Mouse (Mus musculus): ENCODE data around the gene Tmppe. TPM values are rescaled to one million over a fixed set of nuclear protein-coding genes. Genes with fewer than 3 reads are reported as not detected.
A peak's percentile ranks its signal among the peaks of the same experiment; 100 is the strongest.
"Not testable (repeated sequence)": the region's sequence is repeated elsewhere in the genome, so short reads cannot be mapped to it uniquely, and the experiment has no call there.

The Tmppe gene
- polyA plus RNA-seq, 1 experiment = 4.3 TPM

GRCm38 (mm10) chr9:114382936-114383710, 17.8 kb upstream of the Tmppe start:
- Histone ChIP-seq H3K4me3 (ENCODE audit: insufficient read depth, low read length) (no peak overlapping the region), H3K27ac (ENCODE audit: insufficient read depth, low read length) (no peak overlapping the region), H3K4me1 (ENCODE audit: control insufficient read depth, insufficient read depth, low read length) (no peaks in the 10 kb centered on the region)
- no peak for TF ChIP-seq POLR2A (IDR thresholded peaks at IDR 0.05; ENCODE audit: extremely low read depth, insufficient read depth, low read length)
- TF ChIP-seq CTCF (IDR thresholded peaks at IDR 0.05; ENCODE audit: extremely low read depth, insufficient read depth, low read length) = no peak

- no peak overlapping the region for H3K27ac ChIP-seq (ENCODE audit: insufficient read depth, low read length)
- H3K4me3 ChIP-seq (ENCODE audit: insufficient read depth, low read length) = no peak overlapping the region
- H3K4me1 ChIP-seq (ENCODE audit: control insufficient read depth, insufficient read depth, low read length) = no peaks in the 10 kb centered on the region
- no peak for TF ChIP-seq POLR2A (IDR thresholded peaks at IDR 0.05; ENCODE audit: extremely low read depth, insufficient read depth, low read length)
- no peak for TF ChIP-seq CTCF (IDR thresholded peaks at IDR 0.05; ENCODE audit: extremely low read depth, insufficient read depth, low read length)
These were observed 16.2 kb upstream of the Tmppe start for GRCm38 (mm10) chr9:114384691-114385090.

DNA sequence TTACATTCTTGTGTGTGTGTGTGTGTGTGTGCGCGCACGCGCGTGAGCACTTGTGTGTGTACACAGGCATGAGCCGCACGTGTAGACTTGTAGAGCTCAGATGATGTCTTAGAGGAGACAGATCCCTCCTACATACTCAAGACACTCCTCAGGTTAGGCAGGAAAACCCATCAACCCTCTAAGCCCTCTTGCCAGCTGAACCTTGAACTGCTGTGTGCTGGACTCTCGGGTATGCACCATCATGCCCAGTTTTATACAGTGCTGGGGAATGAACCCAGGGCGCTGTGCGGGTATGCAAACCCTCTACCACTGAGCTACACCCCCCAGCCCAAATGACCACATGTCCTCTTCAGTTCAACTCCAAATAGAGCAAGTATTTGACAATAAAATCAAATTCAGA, 15.7 kb upstream of the Tmppe start:
- TF ChIP-seq POLR2A (IDR thresholded peaks at IDR 0.05; ENCODE audit: extremely low read depth, insufficient read depth, low read length) (no peak), CTCF (IDR thresholded peaks at IDR 0.05; ENCODE audit: extremely low read depth, insufficient read depth, low read length) (no peak)
- H3K4me3 ChIP-seq (ENCODE audit: insufficient read depth, low read length) = no peak overlapping the region
- H3K27ac ChIP-seq (ENCODE audit: insufficient read depth, low read length) = no peak overlapping the region
- no peaks in the 10 kb centered on the region for H3K4me1 ChIP-seq (ENCODE audit: control insufficient read depth, insufficient read depth, low read length)

DNA sequence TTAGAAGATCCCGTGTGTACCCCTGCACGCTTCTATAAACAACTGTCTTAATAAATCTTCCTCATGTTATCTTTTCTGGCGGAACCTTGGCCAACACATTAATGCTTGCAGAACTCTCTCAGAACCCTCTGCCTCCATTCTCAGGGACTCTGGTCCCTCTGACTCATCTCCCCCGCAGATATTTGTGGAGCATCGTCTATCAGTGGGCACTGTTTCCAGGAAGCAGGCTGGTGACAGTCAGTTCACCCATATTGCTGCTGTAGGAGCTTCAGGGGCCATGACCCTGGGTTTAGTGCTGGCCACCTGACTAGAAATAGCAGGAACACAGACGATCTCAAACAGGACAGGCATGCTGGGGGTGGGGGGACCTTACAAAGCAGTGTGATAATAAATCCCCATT, 13.8 kb upstream of the Tmppe start:
- Histone ChIP-seq H3K4me3 (ENCODE audit: insufficient read depth, low read length) (no peak overlapping the region), H3K27ac (ENCODE audit: insufficient read depth, low read length) (no peak overlapping the region), H3K4me1 (ENCODE audit: control insufficient read depth, insufficient read depth, low read length) (no peaks in the 10 kb centered on the region)
- TF ChIP-seq CTCF (IDR thresholded peaks at IDR 0.05; ENCODE audit: extremely low read depth, insufficient read depth, low read length) = no peak
- no peak for TF ChIP-seq POLR2A (IDR thresholded peaks at IDR 0.05; ENCODE audit: extremely low read depth, insufficient read depth, low read length)

GRCm38 (mm10) chr9:114388288-114388687, 12.6 kb upstream of the Tmppe start:
- no peak overlapping the region for H3K4me3 ChIP-seq (ENCODE audit: insufficient read depth, low read length)
- H3K27ac ChIP-seq (ENCODE audit: insufficient read depth, low read length) = no peak overlapping the region
- no peaks in the 10 kb centered on the region for H3K4me1 ChIP-seq (ENCODE audit: control insufficient read depth, insufficient read depth, low read length)
- no peak for TF ChIP-seq POLR2A (IDR thresholded peaks at IDR 0.05; ENCODE audit: extremely low read depth, insufficient read depth, low read length)
- TF ChIP-seq CTCF (IDR thresholded peaks at IDR 0.05; ENCODE audit: extremely low read depth, insufficient read depth, low read length) = no peak

GRCm38 (mm10) chr9:114388701-114389370, 12.1 kb upstream of the Tmppe start:
- H3K4me3 ChIP-seq (ENCODE audit: insufficient read depth, low read length) = no peak overlapping the region
- no peak overlapping the region for H3K27ac ChIP-seq (ENCODE audit: insufficient read depth, low read length)
- TF ChIP-seq POLR2A (IDR thresholded peaks at IDR 0.05; ENCODE audit: extremely low read depth, insufficient read depth, low read length) = no peak
- no peak for TF ChIP-seq CTCF (IDR thresholded peaks at IDR 0.05; ENCODE audit: extremely low read depth, insufficient read depth, low read length)
- no peaks in the 10 kb centered on the region for H3K4me1 ChIP-seq (ENCODE audit: control insufficient read depth, insufficient read depth, low read length)

DNA sequence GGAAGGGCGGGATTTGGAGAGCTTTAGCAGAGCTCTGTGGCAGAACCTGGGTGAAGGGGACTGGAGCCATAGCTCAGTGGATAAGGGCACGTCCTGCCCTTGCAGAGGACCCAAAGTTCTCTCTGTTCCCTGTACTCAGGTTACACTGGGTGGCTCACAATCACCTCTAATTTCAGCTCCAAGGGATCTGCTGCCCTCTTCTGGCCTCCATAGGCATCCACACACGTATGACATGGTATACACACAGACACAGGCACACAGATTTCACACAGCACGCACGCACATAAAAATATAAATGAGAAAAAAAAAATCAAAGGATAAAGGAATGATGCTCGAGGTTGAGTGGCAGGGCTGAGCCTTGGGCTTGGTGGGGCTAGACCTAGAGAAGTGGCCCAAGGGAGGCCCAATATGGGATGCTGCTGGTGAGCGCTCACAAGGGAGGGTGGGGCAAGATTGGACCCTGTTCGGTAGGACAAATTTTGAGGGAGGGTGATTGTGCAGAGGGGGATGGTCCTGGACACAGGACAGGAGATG, 11.5 kb upstream of the Tmppe start:
- H3K27ac ChIP-seq (ENCODE audit: insufficient read depth, low read length) = no peak overlapping the region
- H3K4me1 ChIP-seq (ENCODE audit: control insufficient read depth, insufficient read depth, low read length) = no peaks in the 10 kb centered on the region
- peak overlapping the region; percentile 54; the same call in 1 of the 2 replicates for H3K4me3 ChIP-seq (ENCODE audit: insufficient read depth, low read length)
- TF ChIP-seq CTCF (IDR thresholded peaks at IDR 0.05; ENCODE audit: extremely low read depth, insufficient read depth, low read length) (0 out of 2 replicates have a peak, but pooled peaks have one; percentile 30), POLR2A (IDR thresholded peaks at IDR 0.05; ENCODE audit: extremely low read depth, insufficient read depth, low read length) (no peak)

GRCm38 (mm10) chr9:114389905-114390748, 10.8 kb upstream of the Tmppe start, which contains the start of gene Crtap:
Crtap (minus strand) TSS chr9:114390675.
- no peak for TF ChIP-seq POLR2A (IDR thresholded peaks at IDR 0.05; ENCODE audit: extremely low read depth, insufficient read depth, low read length)
- TF ChIP-seq CTCF (IDR thresholded peaks at IDR 0.05; ENCODE audit: extremely low read depth, insufficient read depth, low read length) = no peak
- no peaks in the 10 kb centered on the region for H3K4me1 ChIP-seq (ENCODE audit: control insufficient read depth, insufficient read depth, low read length)
- H3K27ac ChIP-seq (ENCODE audit: insufficient read depth, low read length) = no peak within 1 kb of the TSS
- peak within 1 kb of the TSS; percentile 54 for H3K4me3 ChIP-seq (ENCODE audit: insufficient read depth, low read length)

DNA sequence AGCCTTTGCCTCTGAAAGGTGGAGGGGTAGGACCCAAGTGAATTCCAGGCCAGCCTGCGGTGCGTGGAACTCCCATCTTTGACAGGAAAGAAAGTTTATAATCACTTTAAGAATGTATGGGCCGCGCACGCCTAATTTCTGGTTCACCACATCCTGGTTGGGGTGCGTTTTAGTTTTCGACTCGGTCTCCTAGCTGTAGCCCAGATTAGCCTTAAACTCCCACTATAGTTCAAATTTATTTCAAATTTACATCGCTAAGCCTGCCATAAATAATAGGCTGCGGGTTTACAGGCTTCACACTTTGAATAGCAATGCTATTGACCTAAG, 10.2 kb upstream of the Tmppe start:
- no peak for TF ChIP-seq POLR2A (IDR thresholded peaks at IDR 0.05; ENCODE audit: extremely low read depth, insufficient read depth, low read length)
- no peak for TF ChIP-seq CTCF (IDR thresholded peaks at IDR 0.05; ENCODE audit: extremely low read depth, insufficient read depth, low read length)
- peak overlapping the region; percentile 54 for H3K4me3 ChIP-seq (ENCODE audit: insufficient read depth, low read length)
- H3K4me1 ChIP-seq (ENCODE audit: control insufficient read depth, insufficient read depth, low read length) = no peaks in the 10 kb centered on the region
- no peak overlapping the region for H3K27ac ChIP-seq (ENCODE audit: insufficient read depth, low read length)

- H3K4me3 ChIP-seq (ENCODE audit: insufficient read depth, low read length); H3K27ac ChIP-seq (ENCODE audit: insufficient read depth, low read length); H3K4me1 ChIP-seq (ENCODE audit: control insufficient read depth, insufficient read depth, low read length): not testable (repeated sequence)
These were observed 6.8 kb upstream of the Tmppe start for GRCm38 (mm10) chr9:114394136-114394535.

All from cortical plate, adult 2 months (tissue).